Comparison of ENCODE assay signal across 8 mouse cellular contexts in the genomic region with DNA sequence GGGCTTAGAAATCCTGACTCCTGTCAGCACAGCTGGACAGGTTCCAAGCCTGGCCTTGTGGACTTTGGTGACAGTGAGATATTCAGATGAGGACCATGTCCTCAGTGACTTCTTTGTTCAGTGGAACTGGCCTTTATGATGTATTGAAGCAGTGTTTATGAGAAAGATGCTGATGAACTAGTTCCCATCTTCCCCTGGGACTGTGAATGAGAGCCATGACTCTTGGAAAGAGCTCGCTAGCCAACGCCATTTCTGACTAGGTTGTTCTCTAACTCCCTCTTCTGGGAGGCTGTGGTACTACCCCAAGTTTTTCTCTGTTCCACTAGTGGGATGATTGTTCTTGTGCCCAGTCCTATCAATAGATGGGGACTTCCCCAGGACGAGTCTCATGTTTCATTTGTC. TPM values are rescaled to one million over a fixed set of nuclear protein-coding genes. Genes with fewer than 3 reads are reported as not detected.
DNase-seq lines count a peak whose midpoint lies in the region; ATAC-seq lines count a peak whose summit lies in the region.

No protein-coding gene starts in this region.

- ATAC-seq in forebrain, embryonic 11.5 days (replicated peaks; ENCODE audit: low FRiP score), result no peak
- no peak for ATAC-seq in forebrain, embryonic 12.5 days (ENCODE audit: low FRiP score)
- ATAC-seq in liver, embryonic 13.5 days (ENCODE audit: low read depth), result no peak

- WGBS in forebrain, embryonic 11.5 days, result 15% methylated on average over 3 of the region's 3 CpGs
- WGBS in forebrain, embryonic 12.5 days, result 9% methylated on average over 3 of the region's 3 CpGs
- 13% methylated on average over 3 of the region's 3 CpGs for WGBS in liver, embryonic 13.5 days (ENCODE audit: insufficient replicate concordance)

- H3K4me2 ChIP-seq in forebrain, embryonic 11.5 days (ENCODE audit: low read depth, low read length, severe bottlenecking), result no peak overlapping the region
- no peak overlapping the region for H3K4me2 ChIP-seq in forebrain, embryonic 12.5 days
- H3K4me2 ChIP-seq in liver, embryonic 13.5 days, result no peak overlapping the region

- no peak overlapping the region for H3K4me3 ChIP-seq in forebrain, embryonic 11.5 days (ENCODE audit: low read depth, low read length)
- H3K4me3 ChIP-seq in forebrain, embryonic 12.5 days (replicated peaks), result no peak overlapping the region
- H3K4me3 ChIP-seq in liver, embryonic 13.5 days (replicated peaks), result no peak overlapping the region

- no peaks in the 10 kb centered on the region for H3K27me3 ChIP-seq in forebrain, embryonic 11.5 days (ENCODE audit: control insufficient read depth, insufficient read depth, low read length)
- 0 out of 2 replicates have a peak, but pooled peaks cover 7% of the 10 kb centered on the region for H3K27me3 ChIP-seq in forebrain, embryonic 12.5 days
- H3K27me3 ChIP-seq in liver, embryonic 13.5 days, result no peaks in the 10 kb centered on the region

- H3K9me3 ChIP-seq in forebrain, embryonic 11.5 days (ENCODE audit: control insufficient read depth, low read length), result no peaks in the 10 kb centered on the region
- H3K9me3 ChIP-seq in forebrain, embryonic 12.5 days, result no peaks in the 10 kb centered on the region
- no peaks in the 10 kb centered on the region for H3K9me3 ChIP-seq in liver, embryonic 13.5 days (replicated peaks)

- no peaks in the 10 kb centered on the region for H3K4me1 ChIP-seq in forebrain, embryonic 11.5 days (replicated peaks; ENCODE audit: control insufficient read depth, insufficient read depth, low read length)
- no peaks in the 10 kb centered on the region for H3K4me1 ChIP-seq in forebrain, embryonic 12.5 days
- no peaks in the 10 kb centered on the region for H3K4me1 ChIP-seq in liver, embryonic 13.5 days (replicated peaks)

- DNase-seq in forebrain, embryonic 11.5 days (ENCODE audit: low spot score), result peak; percentile 72
- DNase-seq in 3T3-L1 (ENCODE audit: low read depth, low spot score), result peak; percentile 82
- DNase-seq in adipocyte (ENCODE audit: low spot score), result peak; percentile 68
- DNase-seq in embryo, embryonic 9.5 days (ENCODE audit: extremely low spot score), result peak; percentile 54
- DNase-seq in kidney, adult 8-10 months, result peak; percentile 30 to 59
- DNase-seq in liver, embryonic 13.5 days, result peak; percentile 25
- peak; percentile 36 for DNase-seq in right cerebral cortex, postnatal 14 days

- no peak overlapping the region for H3K9ac ChIP-seq in forebrain, embryonic 11.5 days (ENCODE audit: low read length)
- H3K9ac ChIP-seq in forebrain, embryonic 12.5 days, result no peak overlapping the region
- no peak overlapping the region for H3K9ac ChIP-seq in liver, embryonic 13.5 days

- H3K27ac ChIP-seq in forebrain, embryonic 11.5 days (ENCODE audit: low read depth, low read length), result no peak overlapping the region
- H3K27ac ChIP-seq in forebrain, embryonic 12.5 days, result no peak overlapping the region
- no peak overlapping the region for H3K27ac ChIP-seq in liver, embryonic 13.5 days

- H3K36me3 ChIP-seq in forebrain, embryonic 11.5 days (ENCODE audit: control insufficient read depth, insufficient read depth, low read length), result no peaks in the 10 kb centered on the region
- no peaks in the 10 kb centered on the region for H3K36me3 ChIP-seq in forebrain, embryonic 12.5 days (replicated peaks)
- H3K36me3 ChIP-seq in liver, embryonic 13.5 days, result no peaks in the 10 kb centered on the region

RNA-seq across cellular contexts. Expression of gene Gm2310, which starts 57.7 kb away (rescaled TPM):
- not detected in 2 replicates for polyA plus RNA-seq in forebrain, embryonic 11.5 days (2014; fragmentation: Nextera tagmentation; extraction: Ambion mirVana)
- not detected in 2 replicates for polyA plus RNA-seq in forebrain, embryonic 12.5 days (2016; fragmentation: Nextera tagmentation; extraction: Ambion mirVana)
- polyA plus RNA-seq in liver, embryonic 13.5 days (2015; fragmentation: Nextera tagmentation; extraction: Ambion mirVana), result not detected in 2 replicates

Comparison
In these comparisons a context has a peak if more than half of its experiments do, and no peak if none do; other contexts are left out.
1. DNase-seq: peak in every context shown above with its lines; median percentile 82 in 3T3-L1; 72 in forebrain, embryonic 11.5 days; 68 in adipocyte; 54 in embryo, embryonic 9.5 days; 44 in kidney, adult 8-10 months; 36 in right cerebral cortex, postnatal 14 days; 25 in liver, embryonic 13.5 days.